Mouse (Mus musculus) kidney, adult 9 months (tissue): ENCODE measurements around the gene Tmem51.
"Not testable (repeated sequence)": the region's sequence is repeated elsewhere in the genome, so short reads cannot be mapped to it uniquely, and the experiment has no call there.

Experiments
- DNase-seq: peaks from one replicate; pipeline ENCODE4 v3.0.0; 2022

The Tmem51 gene

DNA sequence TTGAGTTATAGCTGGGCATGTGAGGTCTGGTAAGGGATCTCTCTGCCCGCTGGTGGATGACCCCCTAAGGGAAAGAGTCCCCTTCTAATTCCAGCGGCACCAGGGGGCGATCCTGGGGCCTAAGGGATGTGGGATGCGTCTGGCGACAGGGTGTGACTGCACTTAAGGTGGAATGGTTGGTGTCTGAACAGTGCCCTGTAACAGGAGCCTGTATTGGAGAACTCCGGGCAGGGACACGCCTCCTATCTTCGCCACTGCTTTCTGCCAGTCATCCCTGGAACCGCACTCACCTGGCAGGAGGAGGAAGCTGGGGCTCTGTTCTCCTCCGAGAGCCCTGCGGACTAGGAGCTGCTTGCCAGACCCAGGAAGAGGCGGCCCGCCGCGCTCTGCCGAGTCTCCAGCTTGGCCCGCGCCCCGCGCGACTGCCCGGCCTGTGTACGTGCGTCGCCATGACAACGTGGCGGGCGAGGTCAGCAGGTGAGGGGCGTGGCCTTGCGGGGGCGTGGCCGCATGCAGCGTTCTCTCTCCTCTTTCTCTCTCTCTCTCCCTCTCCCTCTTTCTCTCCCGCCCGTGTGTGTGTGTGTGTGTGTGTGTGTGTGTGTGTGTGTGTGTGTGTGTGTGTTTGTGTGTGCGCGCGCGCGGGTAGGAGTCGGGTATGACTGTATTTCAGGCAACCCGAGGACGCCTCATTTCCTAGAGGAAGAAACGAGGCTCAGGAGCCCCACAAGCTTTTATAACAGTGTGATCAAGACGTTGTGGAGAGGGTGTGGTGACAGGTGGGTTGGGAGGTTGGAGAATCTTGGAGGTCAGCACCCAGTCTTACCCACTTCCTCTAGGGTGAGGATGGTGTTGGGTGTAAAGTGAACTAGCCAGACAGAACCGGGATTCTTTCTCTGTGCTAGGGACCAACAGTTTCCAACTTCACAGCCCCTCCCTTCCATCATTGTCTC is 69.2 kb downstream of the Tmem51 start, which contains the start of gene Fhad1:
TSS of gene Fhad1 (minus strand) at position 424 of the 950 bp plus-strand sequence.
- peak; percentile 93 for DNase-seq

DNA sequence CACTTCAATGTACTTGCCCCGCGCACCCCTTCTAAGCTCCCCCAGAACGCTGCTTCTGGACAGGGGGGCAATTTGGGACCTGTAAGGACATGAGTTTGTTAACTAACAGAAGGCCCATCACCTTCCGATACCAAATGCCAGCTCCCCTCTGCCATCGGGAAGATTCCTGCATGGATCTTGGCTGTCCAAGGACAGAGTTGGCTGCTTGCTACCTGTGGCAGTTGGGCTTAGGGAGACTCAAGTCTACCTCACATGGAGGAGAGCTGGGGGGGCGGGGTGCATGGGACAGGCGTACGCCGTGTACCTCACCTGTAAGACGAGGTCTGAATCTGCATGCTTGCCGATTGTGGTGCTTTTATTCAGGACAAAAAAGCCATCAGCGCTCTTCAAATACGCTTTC is 72.9 kb downstream of the Tmem51 start:
- no peak for DNase-seq

DNA sequence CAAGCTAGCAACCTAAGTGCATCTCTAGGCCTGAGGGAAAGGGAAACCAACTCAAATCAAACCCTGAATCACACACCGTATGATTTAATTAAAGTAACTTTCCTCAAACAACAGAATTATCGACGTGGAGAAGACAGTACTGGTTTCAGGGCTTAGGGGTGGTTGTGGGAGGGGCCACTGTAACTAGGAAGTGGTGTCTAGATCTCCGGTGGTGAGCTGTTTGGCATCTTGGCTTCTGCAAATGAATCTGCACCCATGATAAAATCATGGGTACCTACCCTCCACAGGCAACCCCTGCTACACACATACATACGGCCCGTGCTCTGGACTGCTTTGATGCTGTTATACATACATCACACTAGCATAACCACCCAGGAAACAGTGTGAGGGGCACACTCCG is 73.7 kb downstream of the Tmem51 start:
- DNase-seq: no peak

DNA sequence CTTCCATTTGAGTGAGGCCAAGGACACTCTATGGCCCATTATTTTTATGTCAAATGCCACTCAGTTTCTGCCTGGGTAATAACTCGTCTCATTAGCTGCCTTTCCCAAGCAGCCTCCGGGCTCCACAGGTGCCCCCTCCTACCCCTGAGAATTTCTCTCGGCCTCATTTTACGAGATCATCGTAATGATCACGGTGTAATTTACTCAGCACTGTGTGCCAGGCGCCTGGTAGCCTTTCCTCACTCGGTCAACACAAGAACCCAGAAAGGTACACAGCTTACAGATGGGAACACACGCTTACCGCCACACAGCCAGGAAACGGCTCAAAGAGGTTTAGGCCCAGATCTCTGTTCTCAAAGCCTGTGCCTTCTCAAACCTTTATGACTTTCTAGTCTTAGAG is 75.9 kb downstream of the Tmem51 start:
- no peak for DNase-seq

DNA sequence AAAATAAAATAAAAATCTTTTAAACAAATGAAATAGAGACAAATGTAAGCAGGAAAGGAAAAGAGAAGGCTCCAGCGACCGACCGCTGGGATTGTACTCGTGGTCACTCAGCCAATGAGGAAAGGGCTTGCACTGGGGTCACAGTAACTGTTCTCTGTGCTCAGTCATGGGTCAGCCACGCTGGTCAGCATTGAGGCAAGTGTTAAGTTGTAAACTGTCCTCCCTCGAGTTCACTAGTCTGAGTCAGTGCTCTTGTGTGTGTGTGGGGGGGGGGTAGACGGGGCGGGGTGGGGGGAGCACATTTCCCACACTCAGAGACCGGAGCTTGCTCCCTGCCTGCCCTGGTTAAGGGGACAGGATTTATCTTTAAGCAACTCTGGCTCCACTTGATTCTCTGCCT is 83.5 kb downstream of the Tmem51 start:
- peak; percentile 55 for DNase-seq

DNA sequence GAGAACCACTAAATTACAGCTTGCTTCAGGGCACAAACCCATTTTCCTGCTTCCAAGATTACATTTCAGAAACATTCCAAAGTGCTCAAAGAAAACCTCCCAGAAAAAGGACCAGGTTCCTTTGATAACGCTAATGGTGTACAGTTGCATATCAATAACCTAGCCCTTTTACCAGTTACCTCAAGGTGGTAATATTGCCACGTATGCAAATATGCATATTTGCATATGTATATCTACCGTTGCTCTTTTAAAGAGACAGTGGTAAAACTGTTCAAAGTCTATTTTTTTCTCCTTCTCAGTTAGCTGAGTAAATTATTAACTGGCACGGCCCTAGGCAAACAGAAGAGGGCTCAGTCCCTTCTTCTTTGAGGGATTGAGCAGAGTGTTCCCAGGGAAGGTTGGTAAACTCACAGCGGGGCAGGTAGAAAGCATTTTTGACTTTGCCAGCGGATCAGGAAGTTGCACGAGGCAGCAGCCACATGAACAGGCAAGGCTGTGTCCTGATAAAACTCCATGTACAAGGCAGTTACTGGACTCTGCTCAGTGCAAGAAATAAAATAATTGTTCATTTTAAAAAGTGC is 84.5 kb downstream of the Tmem51 start:
- DNase-seq: peak; percentile 85

DNA sequence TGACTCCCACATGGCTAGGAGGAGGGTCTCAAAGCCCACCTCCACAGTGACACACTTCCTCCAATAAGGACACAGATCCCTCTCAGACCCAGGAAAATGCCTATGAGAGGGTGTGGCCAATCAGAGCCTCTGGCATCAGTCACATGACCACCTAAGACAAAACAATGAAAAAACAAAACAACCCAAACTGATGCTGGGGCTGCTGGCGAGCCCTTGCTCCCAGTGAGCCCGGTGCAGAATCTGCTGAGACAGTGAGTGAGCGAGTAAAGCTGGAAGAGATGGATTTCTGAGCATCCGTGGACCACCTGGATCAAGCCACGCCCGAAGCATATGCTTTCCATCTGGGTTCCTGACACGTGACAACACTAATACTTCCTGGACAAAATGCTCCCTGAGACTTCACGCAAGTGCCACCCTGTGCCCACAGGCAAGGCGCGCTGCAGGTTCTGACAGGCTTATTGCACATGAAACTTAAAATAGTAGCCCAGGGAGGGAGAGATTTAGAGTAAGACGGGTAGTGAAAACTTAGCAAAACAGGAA is 85.8 kb downstream of the Tmem51 start:
- DNase-seq: peak; percentile 36

DNA sequence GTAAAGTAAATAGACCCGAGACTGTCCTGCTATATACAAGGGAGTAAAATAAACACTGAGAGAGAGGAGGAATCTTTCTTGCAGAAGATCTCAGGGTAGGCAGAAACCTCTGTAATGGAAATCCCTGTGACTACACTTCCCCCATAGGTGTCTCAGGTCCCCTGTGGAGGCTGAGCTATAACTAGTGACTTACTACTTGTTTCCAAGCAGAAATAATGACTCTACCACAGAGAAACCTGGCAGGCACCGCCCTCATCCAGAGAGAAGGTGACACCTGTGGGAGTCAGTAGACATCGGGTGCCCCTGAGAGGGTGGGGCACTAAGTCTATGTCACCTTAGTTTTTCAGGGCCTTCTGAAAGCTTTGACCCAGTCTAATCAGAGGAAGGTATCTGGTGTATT is 87.2 kb downstream of the Tmem51 start:
- DNase-seq: no peak

DNA sequence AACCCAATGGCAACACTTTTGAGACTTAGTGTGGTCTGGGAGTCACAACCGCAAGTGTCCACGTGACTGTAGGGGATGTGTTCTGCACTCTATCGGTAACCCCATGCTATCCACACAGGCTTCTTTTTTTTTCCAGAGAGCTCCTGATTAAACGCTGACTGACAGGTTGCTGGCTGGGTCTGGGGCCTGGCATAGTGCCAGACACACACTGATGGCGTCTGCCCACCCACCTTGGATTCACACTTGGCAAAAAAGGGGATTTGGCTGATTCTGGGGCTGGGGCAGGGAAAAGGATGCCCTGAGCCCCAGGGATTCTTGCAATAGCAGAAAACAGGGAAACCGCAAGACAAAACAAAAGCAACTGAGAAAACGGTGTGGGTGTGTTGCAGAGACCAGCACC is 88.0 kb downstream of the Tmem51 start:
- no peak for DNase-seq

DNA sequence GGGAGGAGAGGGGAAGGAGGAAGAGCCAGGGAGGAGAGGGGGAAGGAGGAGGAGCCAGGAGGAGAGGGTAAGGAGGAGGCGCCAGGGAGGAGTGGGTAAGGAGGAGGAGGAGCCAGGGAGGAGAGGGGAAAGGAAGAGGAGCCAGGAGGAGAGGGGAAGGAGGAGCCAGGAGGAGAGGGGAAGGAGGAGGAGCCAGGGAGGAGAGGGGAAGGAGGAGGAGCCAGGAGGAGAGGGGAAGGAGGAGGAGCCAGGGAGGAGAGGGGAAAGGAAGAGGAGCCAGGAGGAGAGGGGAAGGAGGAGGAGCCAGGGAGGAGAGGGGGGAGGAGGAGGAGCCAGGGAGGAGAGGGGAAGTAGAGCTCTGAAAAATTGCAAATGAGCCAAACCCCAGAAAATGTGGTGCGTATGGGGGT is 90.0 kb downstream of the Tmem51 start:
- not testable (repeated sequence) for DNase-seq

DNA sequence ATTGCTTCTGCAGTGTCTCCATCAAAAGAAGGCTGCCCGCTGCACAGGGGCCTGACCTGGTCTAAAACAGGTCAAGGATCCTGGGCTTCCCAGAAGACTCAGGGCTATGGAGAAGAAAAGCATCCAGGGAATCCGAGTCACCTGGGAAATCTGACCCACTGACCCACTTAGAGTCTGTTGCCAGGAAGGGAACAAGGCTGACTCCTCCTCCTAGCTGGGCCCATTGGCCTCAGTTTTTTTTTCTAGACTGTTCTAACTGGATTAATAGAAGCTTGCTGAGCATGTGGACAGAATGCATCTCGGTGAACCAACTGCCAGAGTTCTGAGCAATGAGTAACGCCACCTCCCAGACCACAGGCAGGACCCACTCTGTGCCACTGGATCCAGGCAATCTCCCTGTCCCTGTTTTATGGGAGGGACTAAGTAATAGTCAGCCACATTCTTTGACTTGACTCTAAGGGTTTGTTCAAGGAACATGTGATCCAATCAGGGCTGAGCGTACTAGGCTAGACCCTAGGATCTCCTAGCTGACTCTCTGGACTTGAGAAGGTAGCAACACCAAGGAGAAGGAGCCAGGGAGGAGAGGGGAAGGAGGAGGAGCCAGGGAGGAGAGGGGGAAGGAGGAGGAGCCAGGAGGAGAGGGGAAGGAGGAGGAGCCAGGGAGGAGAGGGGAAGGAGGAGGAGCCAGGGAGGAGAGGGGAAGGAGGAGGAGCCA is 90.6 kb downstream of the Tmem51 start:
- DNase-seq: peak; percentile 49

DNA sequence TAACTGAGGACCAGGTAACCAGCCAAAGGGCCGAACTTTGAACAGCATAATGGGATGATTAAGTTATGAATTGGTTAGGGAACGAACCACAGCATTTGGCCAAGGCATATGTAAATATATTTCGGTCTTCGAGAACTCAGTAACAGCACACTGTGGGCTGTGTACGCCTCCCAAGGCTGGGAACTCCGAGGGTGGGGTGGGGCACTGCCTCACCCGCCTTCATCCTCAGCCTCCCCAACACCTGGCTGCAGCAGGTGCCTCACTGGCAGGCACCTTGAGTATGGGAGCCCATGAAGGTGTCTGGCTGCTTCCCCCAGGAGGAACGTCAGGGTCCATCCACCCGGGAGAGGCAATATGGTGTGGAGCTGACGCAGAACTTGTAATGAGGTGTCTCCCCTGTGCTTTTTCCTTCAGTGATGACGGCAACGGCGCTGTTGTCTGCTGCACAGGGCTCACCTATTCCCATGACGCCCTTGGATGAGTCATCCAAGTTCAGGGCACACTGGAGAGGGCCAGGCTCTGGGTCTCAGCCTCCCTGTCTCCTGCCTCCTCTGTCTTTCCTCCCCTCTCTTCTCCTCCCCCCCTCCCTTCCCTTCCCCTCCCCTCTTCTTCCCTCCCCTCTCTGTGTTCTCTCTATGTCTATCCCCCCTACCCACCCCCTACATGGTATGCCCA is 91.4 kb downstream of the Tmem51 start:
- no peak for DNase-seq

DNA sequence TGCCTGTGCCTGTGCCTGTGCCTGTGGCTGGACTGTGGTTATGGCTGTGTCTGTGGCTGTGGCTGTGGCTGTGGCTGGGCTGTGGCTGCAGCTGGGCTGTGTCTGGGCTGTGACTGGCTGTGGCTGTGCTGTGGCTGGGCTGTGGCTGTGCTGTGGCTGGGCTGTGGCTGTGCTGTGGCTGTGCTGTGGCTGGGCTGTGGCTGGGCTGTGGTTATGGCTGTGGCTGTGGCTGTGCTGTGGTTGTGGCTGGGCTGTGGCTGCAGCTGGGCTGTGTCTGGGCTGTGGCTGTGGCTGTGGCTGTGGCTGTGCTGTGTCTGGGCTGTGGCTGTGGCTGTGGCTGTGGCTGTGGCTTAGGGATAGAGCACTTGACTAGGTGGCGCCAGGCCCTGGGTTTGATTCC is 95.9 kb downstream of the Tmem51 start:
- no peak for DNase-seq

DNA sequence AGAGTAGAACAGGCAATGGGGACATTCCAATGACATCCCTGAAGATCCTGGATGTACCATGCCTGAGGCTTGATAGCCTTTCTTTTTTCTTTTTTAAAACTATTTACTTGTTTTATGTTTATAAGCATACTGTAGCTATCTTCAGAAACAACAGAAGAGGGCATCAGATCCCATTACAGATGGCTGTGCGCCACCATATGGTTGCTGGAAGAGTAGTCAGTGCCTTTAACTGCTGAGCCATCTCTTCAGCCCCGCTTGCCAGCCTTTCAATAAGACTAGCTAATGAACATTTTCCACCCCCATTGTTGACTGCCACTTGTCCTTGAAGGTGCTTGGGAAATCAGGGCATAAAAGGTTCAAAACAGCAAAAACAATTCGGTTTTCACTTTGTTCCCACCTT is 100.4 kb downstream of the Tmem51 start:
- no peak for DNase-seq

DNA sequence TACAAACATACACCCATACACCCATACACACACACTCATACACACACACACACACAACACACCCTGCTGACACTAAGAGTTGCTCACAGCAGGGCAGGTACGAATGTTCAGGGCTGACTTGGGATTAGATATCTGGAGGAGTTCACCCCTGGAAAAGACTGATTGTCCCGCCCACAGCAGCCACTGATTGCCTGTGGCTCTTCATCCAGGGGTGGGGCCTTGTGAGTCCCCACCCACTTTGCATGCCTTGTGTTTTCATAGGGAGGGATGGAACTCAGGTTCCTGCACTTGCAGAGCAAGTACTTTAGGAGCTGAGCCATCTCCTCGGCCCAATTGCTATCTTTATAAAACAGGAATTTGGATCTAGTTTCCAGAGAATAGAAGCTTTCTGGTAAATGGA is 102.6 kb downstream of the Tmem51 start:
- DNase-seq: no peak
